Mouse (Mus musculus): ENCODE measurements around the gene Gpr162. TPM values are rescaled to one million over a fixed set of nuclear protein-coding genes. Genes with fewer than 3 reads are reported as not detected.
A peak's percentile ranks its signal among the peaks of the same experiment; 100 is the strongest.

Gpr162 gene
- polyA plus RNA-seq, 1 experiment from 2014 or later, result 32.9 TPM

DNA sequence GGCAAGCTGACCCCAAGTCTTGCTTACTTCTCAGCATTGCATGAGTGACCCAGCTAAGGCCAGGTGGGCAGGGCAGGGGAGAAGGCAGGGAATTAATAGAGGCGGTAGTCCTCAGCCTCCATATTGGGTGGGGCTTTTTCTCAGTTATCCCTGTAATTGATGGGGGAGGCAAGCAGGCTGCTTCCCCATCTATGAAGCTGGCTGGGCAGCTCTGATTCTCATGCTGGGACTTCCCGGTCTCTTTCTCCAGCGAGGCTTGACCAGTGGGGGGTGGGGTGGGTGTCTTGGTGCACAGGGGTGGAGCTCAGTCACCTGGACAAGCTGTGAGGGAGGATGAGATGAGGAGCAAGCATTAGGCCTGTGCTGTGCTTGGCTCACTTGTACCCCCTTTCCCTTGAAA is 2.0 kb downstream of the Gpr162 start:
- 42% methylated on average over 3 of the region's 3 CpGs for WGBS

DNA sequence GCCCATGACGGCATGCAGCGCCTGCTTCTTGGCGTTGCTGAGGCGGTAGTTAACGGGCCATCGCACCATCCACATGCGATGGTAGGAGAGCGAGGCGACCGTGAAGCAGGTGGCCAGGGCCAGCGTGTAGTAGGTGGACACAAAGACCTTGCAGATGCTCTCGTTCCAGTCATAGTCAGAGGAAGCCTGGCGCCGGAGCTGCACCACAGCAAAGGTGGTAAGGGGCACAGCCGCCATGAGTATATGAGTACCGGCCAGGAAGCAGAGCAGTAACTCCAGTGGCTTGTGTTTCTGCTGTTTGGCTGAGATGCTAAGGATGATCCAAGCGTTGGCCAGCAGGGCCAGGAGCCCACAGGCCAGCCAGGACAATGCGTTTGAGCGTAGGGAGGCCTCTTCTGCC is 2.5 kb downstream of the Gpr162 start:
- Histone ChIP-seq H3K9me3 (ENCODE audit: control insufficient read depth, low read length) (no peaks in the 10 kb centered on the region), H3K4me2 (ENCODE audit: low read length) (peak overlapping the region; percentile 69), H3K9ac (ENCODE audit: low read depth, low read length) (peak overlapping the region; percentile 3), H3K36me3 (ENCODE audit: control insufficient read depth, insufficient read depth, low read length) (no peaks in the 10 kb centered on the region), H3K4me3 (ENCODE audit: low read length) (peak overlapping the region; percentile 74; the same call in 1 of the 2 replicates), H3K27me3 (replicated peaks; ENCODE audit: control insufficient read depth, insufficient read depth, low read length) (no peaks in the 10 kb centered on the region), H3K4me1 (ENCODE audit: control insufficient read depth, insufficient read depth, low read depth, low read length) (peaks cover 53% of the 10 kb centered on the region), H3K27ac (ENCODE audit: low read depth, low read length) (peak overlapping the region; percentile 98; the same call in 1 of the 2 replicates)
- no peak for ATAC-seq
- 72% methylated on average over 19 of the region's 19 CpGs for WGBS

More for the DNA sequence above, 2.0 kb downstream of the Gpr162 start:
- Histone ChIP-seq H3K4me3 (ENCODE audit: low read length) (peak overlapping the region; percentile 74), H3K27ac (ENCODE audit: low read depth, low read length) (peak overlapping the region; percentile 98), H3K36me3 (ENCODE audit: control insufficient read depth, insufficient read depth, low read length) (no peaks in the 10 kb centered on the region), H3K9me3 (ENCODE audit: control insufficient read depth, low read length) (no peaks in the 10 kb centered on the region), H3K27me3 (replicated peaks; ENCODE audit: control insufficient read depth, insufficient read depth, low read length) (no peaks in the 10 kb centered on the region), H3K4me1 (ENCODE audit: control insufficient read depth, insufficient read depth, low read depth, low read length) (peaks cover 53% of the 10 kb centered on the region), H3K9ac (ENCODE audit: low read depth, low read length) (peak overlapping the region; percentile 96), H3K4me2 (ENCODE audit: low read length) (peak overlapping the region; percentile 69)
- no peak for ATAC-seq

DNA sequence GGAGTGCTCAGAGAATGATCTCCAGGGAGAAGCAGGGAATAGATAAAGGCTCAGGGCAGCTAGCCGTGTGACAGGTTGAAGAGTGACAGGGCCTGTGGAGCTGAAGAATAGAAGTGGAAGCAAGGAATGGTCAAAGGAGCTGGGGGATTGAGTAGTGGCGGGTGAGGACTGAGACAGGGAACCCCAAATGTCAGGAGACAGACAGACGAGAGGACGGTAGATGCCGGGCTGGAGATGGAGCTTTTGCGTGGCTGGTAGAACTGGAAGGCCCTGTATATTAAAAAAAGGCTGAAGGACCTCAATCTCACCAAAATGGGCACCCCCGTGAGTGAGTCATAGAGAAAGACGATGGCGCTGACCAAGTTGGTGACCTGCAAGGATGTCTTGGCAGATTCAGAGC is 3.3 kb downstream of the Gpr162 start:
- Histone ChIP-seq H3K9ac (ENCODE audit: low read depth, low read length) (peak overlapping the region; percentile 20), H3K36me3 (ENCODE audit: control insufficient read depth, insufficient read depth, low read length) (no peaks in the 10 kb centered on the region), H3K4me3 (ENCODE audit: low read length) (no peak overlapping the region), H3K4me2 (ENCODE audit: low read length) (peak overlapping the region; percentile 43), H3K27ac (ENCODE audit: low read depth, low read length) (peak overlapping the region; percentile 67; the same call in 1 of the 2 replicates), H3K9me3 (ENCODE audit: control insufficient read depth, low read length) (no peaks in the 10 kb centered on the region), H3K4me1 (ENCODE audit: control insufficient read depth, insufficient read depth, low read depth, low read length) (peaks cover 57% of the 10 kb centered on the region), H3K27me3 (replicated peaks; ENCODE audit: control insufficient read depth, insufficient read depth, low read length) (no peaks in the 10 kb centered on the region)
- WGBS, result 73% methylated on average over 9 of the region's 9 CpGs
- ATAC-seq, result no peak

DNA sequence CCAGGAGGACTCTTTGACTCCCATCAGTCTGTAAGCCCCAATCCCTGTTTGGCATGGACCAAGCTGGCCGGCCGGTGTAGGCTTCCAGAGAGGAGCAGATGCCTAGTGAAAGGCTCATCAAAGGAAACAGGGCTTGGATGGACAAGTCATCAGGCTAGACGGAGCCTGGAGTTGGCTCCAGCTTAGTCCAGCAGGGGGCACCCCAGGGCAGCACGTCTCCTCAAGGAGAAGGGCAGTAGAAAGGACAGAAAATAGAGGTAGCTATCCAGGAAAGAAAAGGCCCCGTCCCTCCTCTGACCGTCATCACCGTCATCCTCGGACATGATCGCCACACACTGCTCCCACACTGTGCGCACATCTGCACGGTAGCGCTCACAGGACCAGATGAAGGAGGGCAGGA is 4.1 kb downstream of the Gpr162 start:
- WGBS, result 9% methylated on average over 12 of the region's 12 CpGs
- H3K4me2 ChIP-seq (ENCODE audit: low read length), result peak overlapping the region; percentile 43
- H3K4me3 ChIP-seq (ENCODE audit: low read length), result peak overlapping the region; percentile 13; the same call in 1 of the 2 replicates
- no peaks in the 10 kb centered on the region for H3K9me3 ChIP-seq (ENCODE audit: control insufficient read depth, low read length)
- H3K27me3 ChIP-seq (replicated peaks; ENCODE audit: control insufficient read depth, insufficient read depth, low read length), result no peaks in the 10 kb centered on the region
- H3K9ac ChIP-seq (ENCODE audit: low read depth, low read length), result peak overlapping the region; percentile 59
- H3K4me1 ChIP-seq (ENCODE audit: control insufficient read depth, insufficient read depth, low read depth, low read length), result peaks cover 50% of the 10 kb centered on the region
- no peak for ATAC-seq
- no peaks in the 10 kb centered on the region for H3K36me3 ChIP-seq (ENCODE audit: control insufficient read depth, insufficient read depth, low read length)
- peak overlapping the region; percentile 67 for H3K27ac ChIP-seq (ENCODE audit: low read depth, low read length)

DNA sequence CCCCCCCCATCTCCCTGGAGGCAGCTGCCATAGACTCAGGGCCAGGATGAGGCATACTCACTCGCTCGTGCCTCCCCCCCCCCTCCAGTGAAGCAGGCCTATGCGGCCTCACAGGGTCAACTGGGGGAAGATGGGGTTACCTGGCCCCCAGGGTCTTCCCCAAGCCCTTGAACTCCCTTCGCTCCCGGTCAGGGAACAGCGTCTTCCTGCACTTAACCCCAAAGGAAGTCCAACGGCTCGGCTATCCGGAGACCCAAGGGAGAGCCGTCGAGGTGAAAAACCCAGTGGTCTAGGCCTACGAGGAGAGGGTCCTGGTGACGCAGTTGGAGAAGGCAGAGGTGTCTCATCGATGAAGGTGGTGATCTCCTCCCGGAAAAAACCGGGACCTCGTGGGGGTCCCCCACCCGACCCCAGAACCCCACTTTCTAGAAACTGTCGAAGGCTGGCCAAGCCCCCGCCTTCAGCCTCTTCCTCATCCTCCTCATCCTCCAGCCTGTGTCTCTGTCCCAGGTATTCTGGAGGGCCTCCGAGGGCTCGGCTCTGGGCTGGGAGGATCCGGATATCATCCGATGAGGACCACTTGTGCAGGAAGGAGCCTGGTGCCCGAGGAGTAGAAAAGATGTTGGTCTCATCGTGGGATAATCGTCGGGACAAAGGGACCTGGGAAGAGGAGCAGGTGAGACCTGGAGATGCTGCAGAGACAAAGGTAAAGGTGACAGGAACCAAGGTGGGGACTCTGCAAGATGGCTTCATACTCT is 5.0 kb downstream of the Gpr162 start:
- Histone ChIP-seq H3K27me3 (replicated peaks; ENCODE audit: control insufficient read depth, insufficient read depth, low read length) (no peaks in the 10 kb centered on the region), H3K4me3 (ENCODE audit: low read length) (no peak overlapping the region), H3K27ac (ENCODE audit: low read depth, low read length) (no peak overlapping the region), H3K4me1 (ENCODE audit: control insufficient read depth, insufficient read depth, low read depth, low read length) (peaks cover 44% of the 10 kb centered on the region), H3K9ac (ENCODE audit: low read depth, low read length) (no peak overlapping the region), H3K36me3 (ENCODE audit: control insufficient read depth, insufficient read depth, low read length) (no peaks in the 10 kb centered on the region), H3K9me3 (ENCODE audit: control insufficient read depth, low read length) (no peaks in the 10 kb centered on the region), H3K4me2 (ENCODE audit: low read length) (peak overlapping the region; percentile 1; the same call in 1 of the 2 replicates)
- no peak for ATAC-seq
- 79% methylated on average over 28 of the region's 28 CpGs for WGBS

DNA sequence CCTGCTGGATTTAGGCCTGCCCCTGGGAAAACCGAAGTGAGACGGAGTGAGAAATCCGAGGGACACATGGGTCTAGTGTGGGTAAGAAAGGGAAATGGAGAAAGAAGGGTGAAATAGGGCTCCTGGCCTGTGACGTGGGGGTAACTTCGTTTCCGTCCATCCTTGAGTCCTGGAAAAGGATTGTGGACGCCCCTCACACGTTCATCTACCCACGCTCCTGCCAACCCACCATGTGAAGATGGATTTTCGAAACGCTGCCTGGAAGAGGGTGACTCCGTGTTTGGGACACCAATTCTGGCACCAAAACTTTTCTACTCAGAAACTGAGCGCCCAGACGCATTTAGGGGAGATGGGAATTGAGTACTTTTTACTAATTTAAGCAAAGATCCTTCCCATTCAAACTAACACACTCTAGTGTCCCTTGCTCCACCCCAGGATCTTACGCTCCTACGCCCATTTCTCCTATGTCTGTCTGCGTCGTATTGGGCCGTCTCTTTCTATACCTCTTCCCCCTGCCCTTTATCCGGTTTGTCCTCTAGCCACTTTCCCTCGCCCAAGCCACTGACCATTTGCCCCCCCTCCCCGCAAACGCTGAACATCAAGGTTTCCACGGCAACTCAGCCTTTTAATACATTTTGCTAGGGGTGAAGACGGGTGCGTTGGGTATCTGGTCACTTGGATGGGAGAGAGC is 5.8 kb downstream of the Gpr162 start:
- H3K36me3 ChIP-seq (ENCODE audit: control insufficient read depth, insufficient read depth, low read length), result no peaks in the 10 kb centered on the region
- peaks cover 44% of the 10 kb centered on the region for H3K4me1 ChIP-seq (ENCODE audit: control insufficient read depth, insufficient read depth, low read depth, low read length)
- peak overlapping the region; percentile 73 for H3K4me3 ChIP-seq (ENCODE audit: low read length)
- H3K4me2 ChIP-seq (ENCODE audit: low read length), result peak overlapping the region; percentile 76
- H3K9me3 ChIP-seq (ENCODE audit: control insufficient read depth, low read length), result no peaks in the 10 kb centered on the region
- no peak for ATAC-seq
- H3K27ac ChIP-seq (ENCODE audit: low read depth, low read length), result peak overlapping the region; percentile 98
- peak overlapping the region; percentile 96 for H3K9ac ChIP-seq (ENCODE audit: low read depth, low read length)
- 21% methylated on average over 26 of the region's 26 CpGs for WGBS
- H3K27me3 ChIP-seq (replicated peaks; ENCODE audit: control insufficient read depth, insufficient read depth, low read length), result no peaks in the 10 kb centered on the region

DNA sequence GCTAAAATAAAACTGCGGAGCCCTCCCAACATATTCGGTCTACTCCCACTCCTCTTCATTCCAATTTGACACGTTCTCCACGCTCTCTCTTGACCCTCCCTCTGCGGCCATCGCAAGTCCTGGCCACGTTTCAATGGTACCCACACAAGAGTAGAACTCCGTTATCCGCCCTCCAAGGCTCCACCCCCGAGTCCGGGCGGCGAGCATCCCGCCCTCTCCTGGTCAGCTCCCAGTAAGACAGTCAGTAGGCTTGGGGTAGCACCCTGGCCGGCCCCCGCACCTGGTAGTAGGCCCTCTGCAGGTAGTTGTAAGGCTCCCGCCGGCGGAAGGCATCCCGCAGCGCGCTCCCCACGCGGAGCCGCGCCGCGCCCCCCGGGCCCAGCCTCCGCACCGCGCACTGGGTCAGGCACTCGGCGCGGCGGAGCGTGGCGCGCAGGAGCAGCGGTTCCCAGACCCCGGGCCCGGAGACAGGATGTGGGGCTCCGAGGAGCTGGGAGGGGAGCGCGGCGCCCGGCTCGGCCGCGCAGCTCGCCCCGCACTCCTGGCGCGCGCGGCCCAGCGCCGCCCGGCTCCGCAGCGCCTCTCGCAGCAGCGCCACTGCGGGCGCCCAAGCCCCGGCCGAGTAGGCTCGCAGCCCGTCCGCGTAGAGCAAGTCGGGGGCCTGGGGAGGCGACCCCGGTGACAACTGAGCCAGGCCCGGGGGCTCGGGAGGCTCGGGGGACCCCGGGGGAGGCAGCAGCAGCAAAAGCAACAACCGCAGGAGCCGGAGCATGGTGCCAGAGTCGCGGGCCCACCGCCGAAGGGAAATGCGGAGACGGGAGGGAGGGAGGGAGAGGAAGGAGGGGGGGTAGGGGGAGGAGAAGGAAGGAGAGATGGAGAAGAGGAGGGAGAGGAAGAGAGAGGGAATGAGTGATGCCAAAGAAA is 6.6 kb downstream of the Gpr162 start, which contains the start of gene P3h3:
Gene P3h3 (minus strand): TSS at position 837 of the 924 bp plus-strand sequence.
- under 1% methylated on average over 83 of the region's 86 CpGs for WGBS
- peak within 1 kb of the TSS; percentile 73 for H3K4me3 ChIP-seq (ENCODE audit: low read length)
- peak; percentile 89 for ATAC-seq
- peak within 1 kb of the TSS; percentile 96 for H3K9ac ChIP-seq (ENCODE audit: low read depth, low read length)
- peak within 1 kb of the TSS; percentile 98 for H3K27ac ChIP-seq (ENCODE audit: low read depth, low read length)
- H3K27me3 ChIP-seq (replicated peaks; ENCODE audit: control insufficient read depth, insufficient read depth, low read length), result no peaks in the 10 kb centered on the region
- H3K9me3 ChIP-seq (ENCODE audit: control insufficient read depth, low read length), result no peaks in the 10 kb centered on the region
- no peaks in the 10 kb centered on the region for H3K36me3 ChIP-seq (ENCODE audit: control insufficient read depth, insufficient read depth, low read length)
- peaks cover 38% of the 10 kb centered on the region for H3K4me1 ChIP-seq (ENCODE audit: control insufficient read depth, insufficient read depth, low read depth, low read length)
- peak within 1 kb of the TSS; percentile 76 for H3K4me2 ChIP-seq (ENCODE audit: low read length)

DNA sequence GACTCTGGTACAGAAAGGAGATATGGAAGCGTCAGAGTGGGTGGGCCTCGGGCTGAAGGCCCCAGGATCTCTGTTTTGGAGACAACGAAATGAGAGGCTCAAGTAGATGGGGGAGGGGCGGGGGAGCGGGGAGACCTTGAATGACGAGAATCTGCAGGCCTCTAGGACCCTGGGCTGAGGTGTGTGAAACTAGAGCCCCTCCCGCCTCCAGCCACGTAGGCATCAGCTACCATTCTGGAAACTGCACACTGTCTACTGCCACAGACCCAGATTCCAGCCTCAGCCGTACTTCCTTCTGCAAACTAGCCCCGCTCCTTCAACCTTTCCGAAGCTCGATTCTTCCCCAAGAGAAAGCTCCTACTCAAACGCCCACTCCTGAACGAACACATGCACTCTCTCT is 7.5 kb downstream of the Gpr162 start:
- no peaks in the 10 kb centered on the region for H3K9me3 ChIP-seq (ENCODE audit: control insufficient read depth, low read length)
- H3K9ac ChIP-seq (ENCODE audit: low read depth, low read length), result peak overlapping the region; percentile 96
- no peaks in the 10 kb centered on the region for H3K27me3 ChIP-seq (replicated peaks; ENCODE audit: control insufficient read depth, insufficient read depth, low read length)
- peaks cover 31% of the 10 kb centered on the region for H3K4me1 ChIP-seq (ENCODE audit: control insufficient read depth, insufficient read depth, low read depth, low read length)
- peak; percentile 79 for ATAC-seq
- H3K36me3 ChIP-seq (ENCODE audit: control insufficient read depth, insufficient read depth, low read length), result no peaks in the 10 kb centered on the region
- peak overlapping the region; percentile 76 for H3K4me2 ChIP-seq (ENCODE audit: low read length)
- H3K27ac ChIP-seq (ENCODE audit: low read depth, low read length), result peak overlapping the region; percentile 98
- H3K4me3 ChIP-seq (ENCODE audit: low read length), result peak overlapping the region; percentile 73
- WGBS, result 9% methylated on average over 14 of the region's 14 CpGs
